Mouse (Mus musculus): ENCODE measurements around the gene Smg7. TPM values are rescaled to one million over a fixed set of nuclear protein-coding genes. Genes with fewer than 3 reads are reported as not detected.

Smg7 gene
- polyA plus RNA-seq, 1 experiment, result 0.29 TPM

- TF ChIP-seq GATA1 (IDR thresholded peaks at IDR 0.05; ENCODE audit: low read length) (no peak), TAL1 (IDR thresholded peaks at IDR 0.05; ENCODE audit: low read length) (no peak)
- H3K4me1 ChIP-seq (ENCODE audit: control insufficient read depth), result no peaks in the 10 kb centered on the region
- peaks cover 3% of the 10 kb centered on the region for H3K36me3 ChIP-seq (ENCODE audit: control insufficient read depth)
- H3K4me3 ChIP-seq (replicated peaks), result no peak overlapping the region
- no peaks in the 10 kb centered on the region for H3K9me3 ChIP-seq (ENCODE audit: control insufficient read depth, low read length)
- no peaks in the 10 kb centered on the region for H3K27me3 ChIP-seq (ENCODE audit: control insufficient read depth)
Measured at GRCm38 (mm10) chr1:152830054-152830453, 72.4 kb downstream of the Smg7 start.

GRCm38 (mm10) chr1:152828637-152829355, 73.7 kb downstream of the Smg7 start:
- no peaks in the 10 kb centered on the region for H3K27me3 ChIP-seq (ENCODE audit: control insufficient read depth)
- no peaks in the 10 kb centered on the region for H3K9me3 ChIP-seq (ENCODE audit: control insufficient read depth, low read length)
- no peak overlapping the region for H3K4me3 ChIP-seq (replicated peaks)
- no peaks in the 10 kb centered on the region for H3K4me1 ChIP-seq (ENCODE audit: control insufficient read depth)
- TF ChIP-seq GATA1 (IDR thresholded peaks at IDR 0.05; ENCODE audit: low read length) (no peak), TAL1 (IDR thresholded peaks at IDR 0.05; ENCODE audit: low read length) (no peak)
- no peaks in the 10 kb centered on the region for H3K36me3 ChIP-seq (ENCODE audit: control insufficient read depth)

GRCm38 (mm10) chr1:152828168-152828567, 74.3 kb downstream of the Smg7 start:
- no peaks in the 10 kb centered on the region for H3K9me3 ChIP-seq (ENCODE audit: control insufficient read depth, low read length)
- H3K4me1 ChIP-seq (ENCODE audit: control insufficient read depth), result no peaks in the 10 kb centered on the region
- TF ChIP-seq TAL1 (IDR thresholded peaks at IDR 0.05; ENCODE audit: low read length) (no peak), GATA1 (IDR thresholded peaks at IDR 0.05; ENCODE audit: low read length) (no peak)
- no peak overlapping the region for H3K4me3 ChIP-seq (replicated peaks)
- no peaks in the 10 kb centered on the region for H3K36me3 ChIP-seq (ENCODE audit: control insufficient read depth)
- no peaks in the 10 kb centered on the region for H3K27me3 ChIP-seq (ENCODE audit: control insufficient read depth)

GRCm38 (mm10) chr1:152826446-152826845, 76.0 kb downstream of the Smg7 start:
- Histone ChIP-seq H3K36me3 (ENCODE audit: control insufficient read depth) (no peaks in the 10 kb centered on the region), H3K4me1 (ENCODE audit: control insufficient read depth) (no peaks in the 10 kb centered on the region), H3K9me3 (ENCODE audit: control insufficient read depth, low read length) (no peaks in the 10 kb centered on the region), H3K27me3 (ENCODE audit: control insufficient read depth) (no peaks in the 10 kb centered on the region), H3K4me3 (replicated peaks) (no peak overlapping the region)
- TF ChIP-seq TAL1 (IDR thresholded peaks at IDR 0.05; ENCODE audit: low read length) (no peak), GATA1 (IDR thresholded peaks at IDR 0.05; ENCODE audit: low read length) (no peak)

GRCm38 (mm10) chr1:152824206-152824605, 78.2 kb downstream of the Smg7 start:
- no peaks in the 10 kb centered on the region for H3K9me3 ChIP-seq (ENCODE audit: control insufficient read depth, low read length)
- TF ChIP-seq GATA1 (IDR thresholded peaks at IDR 0.05; ENCODE audit: low read length) (no peak), TAL1 (IDR thresholded peaks at IDR 0.05; ENCODE audit: low read length) (no peak)
- no peaks in the 10 kb centered on the region for H3K4me1 ChIP-seq (ENCODE audit: control insufficient read depth)
- no peaks in the 10 kb centered on the region for H3K36me3 ChIP-seq (ENCODE audit: control insufficient read depth)
- no peak overlapping the region for H3K4me3 ChIP-seq (replicated peaks)
- no peaks in the 10 kb centered on the region for H3K27me3 ChIP-seq (ENCODE audit: control insufficient read depth)

- Histone ChIP-seq H3K4me3 (replicated peaks) (no peak overlapping the region), H3K36me3 (ENCODE audit: control insufficient read depth) (no peaks in the 10 kb centered on the region), H3K27me3 (ENCODE audit: control insufficient read depth) (no peaks in the 10 kb centered on the region), H3K9me3 (ENCODE audit: control insufficient read depth, low read length) (no peaks in the 10 kb centered on the region), H3K4me1 (ENCODE audit: control insufficient read depth) (no peaks in the 10 kb centered on the region)
- no peak for TF ChIP-seq TAL1 (IDR thresholded peaks at IDR 0.05; ENCODE audit: low read length)
- TF ChIP-seq GATA1 (IDR thresholded peaks at IDR 0.05; ENCODE audit: low read length), result no peak
Measured at GRCm38 (mm10) chr1:152821746-152822145, 80.7 kb downstream of the Smg7 start.

GRCm38 (mm10) chr1:152820911-152821695, 81.3 kb downstream of the Smg7 start:
- H3K27me3 ChIP-seq (ENCODE audit: control insufficient read depth), result no peaks in the 10 kb centered on the region
- TF ChIP-seq TAL1 (IDR thresholded peaks at IDR 0.05; ENCODE audit: low read length), result no peak
- TF ChIP-seq GATA1 (IDR thresholded peaks at IDR 0.05; ENCODE audit: low read length), result no peak
- no peak overlapping the region for H3K4me3 ChIP-seq (replicated peaks)
- H3K9me3 ChIP-seq (ENCODE audit: control insufficient read depth, low read length), result no peaks in the 10 kb centered on the region
- H3K36me3 ChIP-seq (ENCODE audit: control insufficient read depth), result no peaks in the 10 kb centered on the region
- H3K4me1 ChIP-seq (ENCODE audit: control insufficient read depth), result no peaks in the 10 kb centered on the region

GRCm38 (mm10) chr1:152819558-152819957, 82.9 kb downstream of the Smg7 start:
- peaks cover 2% of the 10 kb centered on the region; the same call in 1 of the 2 replicates for H3K4me1 ChIP-seq (ENCODE audit: control insufficient read depth)
- no peaks in the 10 kb centered on the region for H3K9me3 ChIP-seq (ENCODE audit: control insufficient read depth, low read length)
- TF ChIP-seq TAL1 (IDR thresholded peaks at IDR 0.05; ENCODE audit: low read length) (no peak), GATA1 (IDR thresholded peaks at IDR 0.05; ENCODE audit: low read length) (no peak)
- no peaks in the 10 kb centered on the region for H3K27me3 ChIP-seq (ENCODE audit: control insufficient read depth)
- no peak overlapping the region for H3K4me3 ChIP-seq (replicated peaks)
- no peaks in the 10 kb centered on the region for H3K36me3 ChIP-seq (ENCODE audit: control insufficient read depth)

- H3K4me3 ChIP-seq (replicated peaks), result no peak overlapping the region
- no peaks in the 10 kb centered on the region for H3K9me3 ChIP-seq (ENCODE audit: control insufficient read depth, low read length)
- H3K27me3 ChIP-seq (ENCODE audit: control insufficient read depth), result no peaks in the 10 kb centered on the region
- TF ChIP-seq GATA1 (IDR thresholded peaks at IDR 0.05; ENCODE audit: low read length) (no peak), TAL1 (IDR thresholded peaks at IDR 0.05; ENCODE audit: low read length) (no peak)
- H3K4me1 ChIP-seq (ENCODE audit: control insufficient read depth), result peaks cover 2% of the 10 kb centered on the region; the same call in 1 of the 2 replicates
- H3K36me3 ChIP-seq (ENCODE audit: control insufficient read depth), result no peaks in the 10 kb centered on the region
Measured at GRCm38 (mm10) chr1:152817794-152818193, 84.7 kb downstream of the Smg7 start.
